Mouse (Mus musculus) neural tube, embryonic 11.5 days (tissue): ENCODE measurements around the gene Efcab2. TPM values are rescaled to one million over a fixed set of nuclear protein-coding genes. Genes with fewer than 3 reads are reported as not detected.

Source experiments
- ATAC-seq: fragments of 200-750 bp; cut with Nextera tagmentation; 2 replicates; pipeline ENCODE4 v1.8.0; 2017; ENCODE audit warnings: moderate number of reproducible peaks, mild to moderate bottlenecking, moderate TSS enrichment, moderate library complexity; ENCODE audit not compliant: insufficient read depth, low FRiP score, low TSS enrichment
- DNase-seq: peaks from one replicate; pipeline ENCODE4 v3.0.0-alpha.2; 2015; ENCODE audit warnings: low spot score
- H3K27ac ChIP-seq: fragments of 300-500 bp; sonication (generic); 2 replicates; pipeline ENCODE4 v1.5.1; 2014; ENCODE audit warnings: low read depth, mild to moderate bottlenecking, low read length
- H3K27me3 ChIP-seq: fragments of 300-500 bp; sonication (generic); 2 replicates; pipeline ENCODE4 v1.6.1; 2014; ENCODE audit warnings: mild to moderate bottlenecking, low read length, mixed read lengths; ENCODE audit not compliant: control insufficient read depth, insufficient read depth
- H3K36me3 ChIP-seq: fragments of 300-500 bp; sonication (generic); 2 replicates; pipeline ENCODE4 v1.6.1; 2014; ENCODE audit warnings: mild to moderate bottlenecking, low read length, moderate library complexity, mixed read lengths; ENCODE audit not compliant: control insufficient read depth, insufficient read depth
- H3K4me1 ChIP-seq: fragments of 300-500 bp; sonication (generic); 2 replicates; pipeline ENCODE4 v1.6.1; 2014; ENCODE audit warnings: low read length, mixed read lengths; ENCODE audit not compliant: control insufficient read depth, insufficient read depth
- H3K4me2 ChIP-seq: fragments of 300-500 bp; sonication (generic); 2 replicates; pipeline ENCODE4 v1.6.1; 2014; ENCODE audit warnings: low read depth, mild to moderate bottlenecking, moderate library complexity
- H3K4me3 ChIP-seq: fragments of 300-500 bp; sonication (generic); 2 replicates; pipeline ENCODE4 v1.5.1; 2014; ENCODE audit warnings: low read depth, low read length
- H3K9ac ChIP-seq: fragments of 300-500 bp; sonication (generic); 2 replicates; pipeline ENCODE4 v1.6.1; 2014; ENCODE audit warnings: mild to moderate bottlenecking, low read length
- H3K9me3 ChIP-seq: fragments of 300-500 bp; sonication (generic); 2 replicates; pipeline ENCODE4 v1.6.1; 2016; ENCODE audit warnings: low read length; ENCODE audit not compliant: control insufficient read depth
- WGBS: fragments of 180-500 bp; shearing (Covaris S2); extraction: QIAGEN DNeasy Blood & Tissue Kit; methylation state at CpG from one replicate; pipeline ENCODE4 v1.1.7; 2014; 5-methylcytosine and 5-hydroxymethylcytosine counted together
- polyA plus RNA-seq: library from polyadenylated mRNA; unstranded; fragments of >200 nt; fragmentation: Nextera tagmentation; extraction: Ambion mirVana; gene quantifications from 2 replicates; pipeline ENCODE4 v1.2.1, GENCODE M21; 2014

Gene Efcab2
- polyA plus RNA-seq, 1 experiment from 2014 or later: 6.8 TPM

GRCm38 (mm10) chr1:178372681-178373080 lies 33.2 kb upstream of the Efcab2 start:
- H3K27me3 ChIP-seq: no peaks in the 10 kb centered on the region
- H3K4me3 ChIP-seq: no peak overlapping the region
- no peaks in the 10 kb centered on the region for H3K36me3 ChIP-seq
- DNase-seq: no peak
- H3K27ac ChIP-seq: no peak overlapping the region
- no peaks in the 10 kb centered on the region for H3K9me3 ChIP-seq
- H3K9ac ChIP-seq: no peak overlapping the region
- ATAC-seq: no peak
- 0 out of 2 replicates have a peak, but pooled peaks cover 4% of the 10 kb centered on the region for H3K4me1 ChIP-seq
- WGBS: 88% methylated on average over 4 of the region's 4 CpGs
- H3K4me2 ChIP-seq: no peak overlapping the region

GRCm38 (mm10) chr1:178375381-178375780 lies 30.5 kb upstream of the Efcab2 start:
- DNase-seq: no peak
- Histone ChIP-seq H3K9ac (no peak overlapping the region), H3K4me1 (no peaks in the 10 kb centered on the region), H3K27me3 (no peaks in the 10 kb centered on the region), H3K4me3 (no peak overlapping the region), H3K9me3 (no peaks in the 10 kb centered on the region), H3K27ac (no peak overlapping the region), H3K4me2 (no peak overlapping the region), H3K36me3 (no peaks in the 10 kb centered on the region)
- no peak for ATAC-seq

DNA sequence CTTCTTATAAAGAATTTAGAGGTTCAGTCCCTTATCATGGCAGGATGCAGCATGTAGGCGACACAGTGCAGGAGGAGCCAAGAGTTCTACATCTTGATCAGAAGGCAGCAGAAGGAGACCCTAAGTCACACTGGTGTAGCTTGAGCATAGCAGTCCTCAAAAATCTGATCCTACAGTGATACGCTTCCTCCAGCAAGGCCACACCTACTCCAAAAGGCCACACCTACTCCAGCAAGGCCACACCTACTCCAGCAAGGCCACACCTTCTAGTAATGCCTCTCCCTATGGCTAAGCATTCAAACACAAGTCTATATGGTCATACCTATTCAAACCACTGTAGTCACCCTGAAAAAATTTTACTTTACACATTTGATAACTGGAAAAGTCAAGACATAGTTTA lies 29.8 kb upstream of the Efcab2 start:
- no peaks in the 10 kb centered on the region for H3K36me3 ChIP-seq
- no peak for DNase-seq
- no peak overlapping the region for H3K4me3 ChIP-seq
- WGBS: 86% methylated on average over 2 of the region's 2 CpGs
- no peak overlapping the region for H3K4me2 ChIP-seq
- no peak overlapping the region for H3K27ac ChIP-seq
- no peak overlapping the region for H3K9ac ChIP-seq
- H3K27me3 ChIP-seq: no peaks in the 10 kb centered on the region
- no peaks in the 10 kb centered on the region for H3K9me3 ChIP-seq
- H3K4me1 ChIP-seq: no peaks in the 10 kb centered on the region
- no peak for ATAC-seq

DNA sequence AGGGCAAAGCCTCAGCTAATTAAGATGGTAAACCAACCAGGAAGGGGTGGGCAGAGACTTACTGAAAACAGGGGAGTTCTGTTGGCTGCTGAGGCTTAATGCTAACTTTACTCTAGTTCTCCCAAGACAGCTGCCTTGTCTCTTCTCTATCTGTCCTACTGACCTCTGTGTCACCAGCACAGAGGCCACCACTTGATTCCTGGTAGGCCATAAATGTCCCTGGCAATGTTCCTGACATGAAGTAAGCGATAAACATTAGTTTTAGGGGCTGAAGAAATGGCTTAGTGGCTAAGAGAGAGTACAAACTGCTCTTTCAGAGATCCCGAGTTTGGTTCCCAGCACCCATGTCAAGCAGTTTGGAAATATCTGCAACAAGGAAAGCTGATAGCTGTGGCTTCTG lies 29.0 kb upstream of the Efcab2 start:
- Histone ChIP-seq H3K27ac (no peak overlapping the region), H3K27me3 (no peaks in the 10 kb centered on the region), H3K4me2 (no peak overlapping the region), H3K9me3 (no peaks in the 10 kb centered on the region), H3K4me3 (no peak overlapping the region), H3K36me3 (no peaks in the 10 kb centered on the region), H3K4me1 (no peaks in the 10 kb centered on the region), H3K9ac (no peak overlapping the region)
- 88% methylated on average over 2 of the region's 2 CpGs for WGBS
- no peak for DNase-seq
- no peak for ATAC-seq

GRCm38 (mm10) chr1:178378115-178378514 lies 27.8 kb upstream of the Efcab2 start:
- no peak overlapping the region for H3K4me2 ChIP-seq
- H3K27me3 ChIP-seq: no peaks in the 10 kb centered on the region
- DNase-seq (no peak), ATAC-seq (no peak)
- H3K9ac ChIP-seq: no peak overlapping the region
- 82% methylated on average over 3 of the region's 3 CpGs for WGBS
- no peak overlapping the region for H3K4me3 ChIP-seq
- H3K27ac ChIP-seq: no peak overlapping the region
- no peaks in the 10 kb centered on the region for H3K36me3 ChIP-seq
- no peaks in the 10 kb centered on the region for H3K9me3 ChIP-seq
- H3K4me1 ChIP-seq: no peaks in the 10 kb centered on the region

- 100% methylated on average over 1 of the region's 1 CpGs for WGBS
- no peak overlapping the region for H3K27ac ChIP-seq
- no peaks in the 10 kb centered on the region for H3K27me3 ChIP-seq
Observed at GRCm38 (mm10) chr1:178379224-178379623, 26.7 kb upstream of the Efcab2 start.

DNA sequence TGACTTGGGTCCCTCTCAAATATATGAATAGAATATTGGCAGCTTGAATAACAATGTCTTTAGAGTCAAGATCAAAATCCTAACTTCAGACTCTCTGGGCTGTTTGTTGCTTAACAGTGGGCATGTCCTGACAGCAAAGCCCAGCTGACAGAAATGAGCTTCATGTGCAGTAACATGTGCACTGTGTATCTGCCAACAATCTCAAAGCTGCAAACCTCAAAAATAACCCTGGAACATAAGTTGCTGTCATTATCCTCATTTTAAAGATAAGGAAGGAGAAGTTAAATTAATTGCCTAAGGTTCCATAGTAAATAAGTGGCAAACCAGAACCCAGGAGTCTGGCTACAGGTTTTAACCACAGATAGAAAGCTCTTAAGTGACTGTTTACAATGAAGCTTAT lies 23.7 kb upstream of the Efcab2 start:
- no peaks in the 10 kb centered on the region for H3K4me1 ChIP-seq
- no peak for DNase-seq
- no peaks in the 10 kb centered on the region for H3K27me3 ChIP-seq
- no peak overlapping the region for H3K4me2 ChIP-seq
- H3K9me3 ChIP-seq: no peaks in the 10 kb centered on the region
- no peak for ATAC-seq
- H3K4me3 ChIP-seq: no peak overlapping the region
- H3K27ac ChIP-seq: no peak overlapping the region
- no peaks in the 10 kb centered on the region for H3K36me3 ChIP-seq
- no peak overlapping the region for H3K9ac ChIP-seq

More at GRCm38 (mm10) chr1:178379224-178379623, 26.7 kb upstream of the Efcab2 start:
- no peak overlapping the region for H3K4me3 ChIP-seq
- H3K36me3 ChIP-seq: no peaks in the 10 kb centered on the region
- no peaks in the 10 kb centered on the region for H3K9me3 ChIP-seq
- no peak overlapping the region for H3K9ac ChIP-seq
- H3K4me2 ChIP-seq: no peak overlapping the region
- no peaks in the 10 kb centered on the region for H3K4me1 ChIP-seq
- ATAC-seq (no peak), DNase-seq (no peak)

DNA sequence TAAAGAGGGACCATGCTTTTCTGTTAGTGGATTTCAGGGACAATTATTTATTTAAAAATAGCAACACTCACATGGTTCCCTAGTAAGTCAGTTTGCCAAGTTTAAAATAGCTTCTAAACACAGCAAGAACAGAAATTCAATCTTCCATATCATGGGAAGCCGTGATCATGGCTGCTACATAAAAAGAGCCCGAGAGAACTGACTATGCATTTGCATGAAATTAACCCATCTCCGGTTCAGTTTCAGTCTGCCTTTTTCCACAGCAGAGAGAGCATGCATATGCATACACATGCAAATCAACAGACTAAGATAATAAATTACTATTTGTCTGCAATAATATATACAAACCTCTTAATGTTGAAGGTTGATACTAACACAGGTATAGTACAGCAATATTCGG lies 17.1 kb upstream of the Efcab2 start:
- Histone ChIP-seq H3K4me2 (no peak overlapping the region), H3K9me3 (no peaks in the 10 kb centered on the region), H3K9ac (no peak overlapping the region), H3K27ac (no peak overlapping the region), H3K27me3 (no peaks in the 10 kb centered on the region), H3K4me3 (no peak overlapping the region), H3K4me1 (no peaks in the 10 kb centered on the region), H3K36me3 (no peaks in the 10 kb centered on the region)
- DNase-seq: no peak
- WGBS: 86% methylated on average over 4 of the region's 4 CpGs
- ATAC-seq: no peak

- Histone ChIP-seq H3K4me3 (no peak overlapping the region), H3K27me3 (no peaks in the 10 kb centered on the region), H3K4me2 (no peak overlapping the region), H3K9me3 (no peaks in the 10 kb centered on the region), H3K27ac (no peak overlapping the region), H3K36me3 (no peaks in the 10 kb centered on the region), H3K4me1 (no peaks in the 10 kb centered on the region), H3K9ac (no peak overlapping the region)
- DNase-seq: no peak
- 68% methylated on average over 2 of the region's 2 CpGs for WGBS
- no peak for ATAC-seq
Observed at GRCm38 (mm10) chr1:178389401-178389800, 16.5 kb upstream of the Efcab2 start.
